Mouse (Mus musculus) right cerebral cortex, postnatal 10 days (tissue): ENCODE measurements around the gene Ccl6.
A peak's percentile ranks its signal among the peaks of the same experiment; 100 is the strongest.

Experiments
- DNase-seq, 2 experiments: peaks; one replicate each; pipeline ENCODE4 v3.0.0; 2021; ENCODE audit warnings: low spot score in 2 of 2

Gene Ccl6

DNA sequence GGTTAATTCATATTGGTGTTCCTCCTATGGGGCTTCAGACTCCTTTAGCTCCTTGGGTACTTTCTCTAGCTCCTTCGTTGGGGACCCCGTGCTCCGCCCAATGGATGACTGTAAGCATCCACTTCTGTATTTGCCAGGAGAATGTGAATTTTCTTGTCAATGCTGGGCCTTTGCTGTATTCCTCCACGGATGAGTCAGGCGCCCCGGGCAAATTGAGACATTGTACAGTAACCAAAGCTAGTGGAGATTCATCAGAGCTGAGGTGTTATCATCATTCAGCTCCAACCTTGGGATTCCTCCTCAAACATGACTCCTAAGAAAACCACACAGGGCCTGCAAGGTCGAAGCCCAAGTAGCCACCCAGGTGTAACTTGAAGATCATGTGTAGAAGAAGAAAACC lies 4.9 kb upstream of the Ccl6 start:
- no peak for DNase-seq

- no peak for DNase-seq
Observed at GRCm38 (mm10) chr11:83595669-83596455, 3.0 kb upstream of the Ccl6 start.

- DNase-seq = no peak
Observed at GRCm38 (mm10) chr11:83593453-83593852, 566 bp upstream of the Ccl6 start.

- DNase-seq = no peak
Observed at GRCm38 (mm10) chr11:83584232-83584631, 8.7 kb downstream of the Ccl6 start.

- DNase-seq = no peak
Observed at GRCm38 (mm10) chr11:83583450-83583754, 9.5 kb downstream of the Ccl6 start.

GRCm38 (mm10) chr11:83582626-83583449 lies 10.0 kb downstream of the Ccl6 start:
- no peak for DNase-seq

- DNase-seq = no peak
Observed at GRCm38 (mm10) chr11:83581626-83582610, 11.0 kb downstream of the Ccl6 start.

- DNase-seq = no peak
Observed at GRCm38 (mm10) chr11:83580699-83581232, 12.1 kb downstream of the Ccl6 start.

- no peak for DNase-seq
Observed at GRCm38 (mm10) chr11:83578999-83579398, 13.9 kb downstream of the Ccl6 start.

DNA sequence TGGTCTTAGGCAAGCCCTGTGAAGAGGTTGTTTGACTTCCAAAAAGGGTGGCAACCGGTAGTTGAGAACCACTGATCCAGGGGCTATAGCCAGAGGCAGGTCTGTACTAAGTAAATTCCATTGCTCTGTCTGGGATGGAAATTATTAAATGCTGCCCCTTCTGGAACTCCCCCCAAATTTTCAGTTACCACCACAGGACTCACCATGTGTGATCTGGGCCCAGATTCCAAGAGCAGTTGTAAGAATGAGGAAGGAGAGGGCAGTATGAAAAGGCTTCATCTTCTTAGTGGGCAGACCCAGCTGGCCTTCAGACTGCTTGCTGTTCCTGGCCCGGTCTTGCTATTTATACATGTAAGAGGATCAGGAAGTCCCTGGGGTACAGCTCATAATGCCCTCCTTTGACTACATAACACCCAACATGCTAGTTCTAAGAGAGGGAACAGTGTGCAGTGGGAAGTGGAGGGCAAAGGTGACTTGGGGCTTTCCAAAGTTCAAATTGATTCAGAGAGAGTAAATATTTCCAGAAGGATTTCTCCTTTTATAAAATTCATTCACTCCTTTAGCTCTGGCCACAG lies 14.6 kb downstream of the Ccl6 start, which contains the start of gene Ccl9:
TSS of gene Ccl9 (minus strand) at position 451 of the 575 bp plus-strand sequence.
- no peak for DNase-seq

- DNase-seq = no peak
Observed at GRCm38 (mm10) chr11:83576927-83577555, 15.8 kb downstream of the Ccl6 start.

- no peak for DNase-seq
Observed at GRCm38 (mm10) chr11:83572834-83573233, 20.1 kb downstream of the Ccl6 start.

- DNase-seq = peak in 1 of 2 experiments; percentile 31
Observed at GRCm38 (mm10) chr11:83572223-83572622, 20.7 kb downstream of the Ccl6 start.

DNA sequence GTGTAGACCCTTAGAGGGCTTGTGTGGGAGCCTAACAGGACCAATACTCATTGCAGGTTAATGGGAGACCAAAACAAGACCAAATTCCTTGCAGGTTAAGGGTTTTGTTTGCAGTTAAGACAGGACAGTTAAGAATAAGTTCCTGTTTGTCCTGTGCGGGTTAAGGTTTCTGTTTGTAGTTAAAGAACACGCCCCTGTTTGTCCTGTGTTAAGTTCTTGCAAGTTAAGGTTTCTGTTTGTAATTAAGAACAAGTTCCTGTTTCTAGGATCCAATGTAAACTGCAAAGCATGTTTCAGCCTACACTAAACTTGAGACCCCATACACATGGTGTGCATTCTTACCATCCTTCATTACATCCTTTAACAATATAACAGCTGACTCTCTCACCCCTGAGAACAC lies 22.7 kb downstream of the Ccl6 start:
- DNase-seq = no peak

- DNase-seq = no peak
Observed at GRCm38 (mm10) chr11:83569249-83569648, 23.6 kb downstream of the Ccl6 start.

GRCm38 (mm10) chr11:83568786-83569185 lies 24.1 kb downstream of the Ccl6 start:
- no peak for DNase-seq

DNA sequence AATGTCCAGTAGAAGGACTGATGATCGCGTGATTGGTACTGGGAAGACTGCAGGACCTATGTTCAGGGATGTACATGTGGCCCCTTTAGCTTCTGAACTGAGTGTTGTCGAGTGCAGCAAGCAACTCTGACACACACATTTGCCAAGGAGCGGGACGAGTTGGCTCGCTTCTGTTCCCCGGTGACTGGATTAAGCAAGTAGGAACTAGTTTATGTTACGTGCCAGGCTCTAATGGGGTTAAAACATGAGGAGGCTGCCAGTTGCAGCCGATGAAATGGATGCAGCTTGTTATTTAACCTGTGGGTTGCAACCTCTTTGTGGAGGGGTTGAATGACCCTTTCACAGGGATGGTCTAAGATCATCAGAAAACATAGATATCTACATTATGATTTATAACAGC lies 24.8 kb downstream of the Ccl6 start:
- DNase-seq = no peak

GRCm38 (mm10) chr11:83567311-83567710 lies 25.6 kb downstream of the Ccl6 start:
- DNase-seq = no peak

GRCm38 (mm10) chr11:83566617-83567016 lies 26.3 kb downstream of the Ccl6 start:
- DNase-seq = no peak

DNA sequence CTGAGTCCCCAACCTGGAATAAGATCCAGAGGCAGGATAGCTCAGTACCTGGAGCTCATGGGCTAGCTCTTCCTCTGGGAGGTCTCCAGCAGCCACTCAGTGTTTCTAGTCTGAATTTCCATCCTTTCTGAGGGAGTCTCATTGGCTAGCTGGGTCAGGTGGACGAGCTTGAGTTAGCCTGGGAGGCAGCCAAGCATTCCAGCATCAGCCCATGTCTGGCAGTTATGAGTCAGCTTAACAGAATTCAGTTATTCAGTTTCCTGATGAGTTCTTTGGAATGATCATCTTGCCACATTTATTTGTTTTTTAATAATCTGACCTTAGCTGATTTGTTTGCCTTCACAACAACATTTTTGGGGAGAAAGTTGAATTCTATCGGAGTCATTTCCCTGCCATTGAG lies 29.1 kb downstream of the Ccl6 start:
- DNase-seq = peak; percentile 36 to 39
